Mouse (Mus musculus): Measurements from ENCODE around the gene Kirrel3. TPM values are rescaled to one million over a fixed set of nuclear protein-coding genes. Genes with fewer than 3 reads are reported as not detected.

Kirrel3 gene
- polyA plus RNA-seq, 1 experiment from 2014 or later, result 0.60 TPM

GRCm38 (mm10) chr9:34483236-34483635, 2.5 kb upstream of the Kirrel3 start:
- Histone ChIP-seq H3K4me3 (ENCODE audit: low read depth, low read length) (no peak overlapping the region), H3K27ac (ENCODE audit: low read depth, low read length) (no peak overlapping the region), H3K4me1 (replicated peaks; ENCODE audit: control insufficient read depth, insufficient read depth, low read length) (no peaks in the 10 kb centered on the region), H3K9ac (ENCODE audit: low read depth, low read length) (no peak overlapping the region), H3K4me2 (replicated peaks; ENCODE audit: low read depth) (no peak overlapping the region), H3K9me3 (ENCODE audit: control insufficient read depth) (no peaks in the 10 kb centered on the region), H3K27me3 (replicated peaks; ENCODE audit: control insufficient read depth, insufficient read depth, low read length) (peaks cover 33% of the 10 kb centered on the region), H3K36me3 (ENCODE audit: control insufficient read depth, insufficient read depth) (no peaks in the 10 kb centered on the region)
- WGBS, result 69% methylated on average over 2 of the region's 2 CpGs
- ATAC-seq, result no peak
- TF ChIP-seq CTCF (IDR thresholded peaks at IDR 0.05; ENCODE audit: low read depth), result no peak

GRCm38 (mm10) chr9:34484665-34485064, 1.0 kb upstream of the Kirrel3 start:
- H3K27ac ChIP-seq (ENCODE audit: low read depth, low read length), result no peak overlapping the region
- H3K27me3 ChIP-seq (replicated peaks; ENCODE audit: control insufficient read depth, insufficient read depth, low read length), result peaks cover 47% of the 10 kb centered on the region
- H3K9me3 ChIP-seq (ENCODE audit: control insufficient read depth), result no peaks in the 10 kb centered on the region
- no peak for ATAC-seq
- no peaks in the 10 kb centered on the region for H3K36me3 ChIP-seq (ENCODE audit: control insufficient read depth, insufficient read depth)
- no peak overlapping the region for H3K4me2 ChIP-seq (replicated peaks; ENCODE audit: low read depth)
- no peak for TF ChIP-seq CTCF (IDR thresholded peaks at IDR 0.05; ENCODE audit: low read depth)
- no peaks in the 10 kb centered on the region for H3K4me1 ChIP-seq (replicated peaks; ENCODE audit: control insufficient read depth, insufficient read depth, low read length)
- no peak overlapping the region for H3K4me3 ChIP-seq (ENCODE audit: low read depth, low read length)
- H3K9ac ChIP-seq (ENCODE audit: low read depth, low read length), result no peak overlapping the region
- 69% methylated on average over 6 of the region's 6 CpGs for WGBS

- 2% methylated on average over 9 of the region's 9 CpGs for WGBS
- Histone ChIP-seq H3K9me3 (ENCODE audit: control insufficient read depth) (no peaks in the 10 kb centered on the region), H3K4me1 (replicated peaks; ENCODE audit: control insufficient read depth, insufficient read depth, low read length) (no peaks in the 10 kb centered on the region), H3K27ac (ENCODE audit: low read depth, low read length) (no peak overlapping the region), H3K4me2 (replicated peaks; ENCODE audit: low read depth) (peak overlapping the region; percentile 84), H3K9ac (ENCODE audit: low read depth, low read length) (no peak overlapping the region), H3K36me3 (ENCODE audit: control insufficient read depth, insufficient read depth) (no peaks in the 10 kb centered on the region), H3K27me3 (replicated peaks; ENCODE audit: control insufficient read depth, insufficient read depth, low read length) (peaks cover 68% of the 10 kb centered on the region), H3K4me3 (ENCODE audit: low read depth, low read length) (peak overlapping the region; percentile 54)
- no peak for ATAC-seq
- no peak for TF ChIP-seq CTCF (IDR thresholded peaks at IDR 0.05; ENCODE audit: low read depth)
Observed at GRCm38 (mm10) chr9:34488267-34488666, 2.6 kb downstream of the Kirrel3 start.

GRCm38 (mm10) chr9:34488700-34489315, 3.1 kb downstream of the Kirrel3 start:
- WGBS, result under 1% methylated on average over 53 of the region's 53 CpGs
- H3K27ac ChIP-seq (ENCODE audit: low read depth, low read length), result no peak overlapping the region
- H3K4me3 ChIP-seq (ENCODE audit: low read depth, low read length), result peak overlapping the region; percentile 54
- ATAC-seq, result no peak
- H3K27me3 ChIP-seq (replicated peaks; ENCODE audit: control insufficient read depth, insufficient read depth, low read length), result peaks cover 68% of the 10 kb centered on the region
- H3K9ac ChIP-seq (ENCODE audit: low read depth, low read length), result peak overlapping the region; percentile 28; the same call in 1 of the 2 replicates
- H3K4me1 ChIP-seq (replicated peaks; ENCODE audit: control insufficient read depth, insufficient read depth, low read length), result no peaks in the 10 kb centered on the region
- no peaks in the 10 kb centered on the region for H3K9me3 ChIP-seq (ENCODE audit: control insufficient read depth)
- TF ChIP-seq CTCF (IDR thresholded peaks at IDR 0.05; ENCODE audit: low read depth), result no peak
- H3K36me3 ChIP-seq (ENCODE audit: control insufficient read depth, insufficient read depth), result no peaks in the 10 kb centered on the region
- H3K4me2 ChIP-seq (replicated peaks; ENCODE audit: low read depth), result peak overlapping the region; percentile 84

GRCm38 (mm10) chr9:34489316-34489710, 3.6 kb downstream of the Kirrel3 start:
- peaks cover 68% of the 10 kb centered on the region for H3K27me3 ChIP-seq (replicated peaks; ENCODE audit: control insufficient read depth, insufficient read depth, low read length)
- H3K4me3 ChIP-seq (ENCODE audit: low read depth, low read length), result peak overlapping the region; percentile 54
- H3K9me3 ChIP-seq (ENCODE audit: control insufficient read depth), result no peaks in the 10 kb centered on the region
- no peak overlapping the region for H3K27ac ChIP-seq (ENCODE audit: low read depth, low read length)
- no peaks in the 10 kb centered on the region for H3K4me1 ChIP-seq (replicated peaks; ENCODE audit: control insufficient read depth, insufficient read depth, low read length)
- no peak for TF ChIP-seq CTCF (IDR thresholded peaks at IDR 0.05; ENCODE audit: low read depth)
- ATAC-seq, result no peak
- 3% methylated on average over 13 of the region's 13 CpGs for WGBS
- peak overlapping the region; percentile 84 for H3K4me2 ChIP-seq (replicated peaks; ENCODE audit: low read depth)
- no peaks in the 10 kb centered on the region for H3K36me3 ChIP-seq (ENCODE audit: control insufficient read depth, insufficient read depth)
- H3K9ac ChIP-seq (ENCODE audit: low read depth, low read length), result peak overlapping the region; percentile 28; the same call in 1 of the 2 replicates

- no peak for ATAC-seq
- Histone ChIP-seq H3K9me3 (ENCODE audit: control insufficient read depth) (no peaks in the 10 kb centered on the region), H3K27me3 (replicated peaks; ENCODE audit: control insufficient read depth, insufficient read depth, low read length) (peaks cover 67% of the 10 kb centered on the region), H3K9ac (ENCODE audit: low read depth, low read length) (no peak overlapping the region), H3K4me3 (ENCODE audit: low read depth, low read length) (peak overlapping the region; percentile 54; the same call in 1 of the 2 replicates), H3K27ac (ENCODE audit: low read depth, low read length) (no peak overlapping the region), H3K4me2 (replicated peaks; ENCODE audit: low read depth) (peak overlapping the region; percentile 84; the same call in 1 of the 2 replicates), H3K36me3 (ENCODE audit: control insufficient read depth, insufficient read depth) (no peaks in the 10 kb centered on the region), H3K4me1 (replicated peaks; ENCODE audit: control insufficient read depth, insufficient read depth, low read length) (no peaks in the 10 kb centered on the region)
- TF ChIP-seq CTCF (IDR thresholded peaks at IDR 0.05; ENCODE audit: low read depth), result no peak
- 28% methylated on average over 5 of the region's 5 CpGs for WGBS
Observed at GRCm38 (mm10) chr9:34489760-34490159, 4.1 kb downstream of the Kirrel3 start.
